Mouse (Mus musculus) spleen, adult 2 months (tissue): ENCODE measurements around the gene Eef1akmt1.

Source experiments
- CTCF ChIP-seq: fragments of 200-500 bp; IDR thresholded peaks from 2 replicates; pipeline ENCODE4 v1.5.1; 2011; ENCODE audit warnings: mild to moderate bottlenecking, inconsistent platforms; ENCODE audit not compliant: insufficient read depth, insufficient read length, insufficient replicate concordance; ENCODE audit errors: extremely low read depth
- POLR2A ChIP-seq: fragments of 200-500 bp; IDR thresholded peaks from 2 replicates; pipeline ENCODE4 v1.6.1; 2011; ENCODE audit warnings: low read depth, low read length, inconsistent platforms

DNA sequence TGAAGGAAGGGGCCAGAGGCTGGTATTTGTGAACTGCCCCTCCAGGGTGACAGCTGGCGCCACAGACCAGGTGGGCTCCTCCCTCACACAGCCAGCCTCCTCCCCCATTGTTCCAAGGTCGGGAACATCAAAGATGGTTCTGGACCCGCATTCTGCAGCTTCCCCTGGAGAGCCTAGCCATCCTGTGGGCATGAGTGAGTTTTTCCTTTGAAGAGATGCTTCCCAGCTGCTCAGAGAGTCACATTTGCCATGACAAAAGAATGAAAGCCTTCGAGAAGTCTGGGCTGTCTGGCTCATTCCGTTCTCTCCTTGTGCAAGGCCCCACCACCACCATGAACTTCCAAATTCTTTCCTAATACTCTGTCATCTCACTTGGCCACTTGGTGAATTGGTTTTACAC is 37.1 kb downstream of the Eef1akmt1 start:
- TF ChIP-seq CTCF (no peak), POLR2A (no peak)
